ENCODE assay signal across 19 mouse cellular contexts in the genomic region with DNA sequence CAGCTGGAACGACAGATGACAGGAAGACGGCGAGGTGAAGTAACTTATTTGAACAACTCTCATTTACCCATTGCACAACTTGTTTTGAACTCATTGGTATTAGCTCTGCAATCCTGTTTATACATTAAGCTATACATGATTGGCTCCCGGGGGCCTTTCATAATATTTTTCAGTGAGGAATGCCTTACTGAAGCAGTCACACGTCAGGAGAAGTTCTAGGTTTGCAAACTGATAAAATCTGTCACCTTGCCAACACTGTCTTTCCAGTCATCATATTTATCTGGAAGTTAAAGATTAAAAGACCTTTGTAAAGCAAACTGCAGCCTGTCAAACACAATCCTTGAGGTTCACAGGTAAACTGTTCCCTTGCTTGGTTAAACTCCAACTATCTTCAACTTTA.
DNase-seq lines count a peak whose midpoint lies in the region; ATAC-seq and TF ChIP-seq lines count a peak whose summit lies in the region.
"Had no signal": no experiment of that assay in that cellular context is flagged by ENCODE, and none has a peak within 500 bp of the region (broad histone marks: within the 10 kb centered on the region; RNA-seq: fewer than 3 reads in every experiment).

No protein-coding gene starts in this region.

- no peak overlapping the region for H3K4me3 ChIP-seq in kidney, postnatal 0 days (replicated peaks; ENCODE audit: low read depth, low read length)
- H3K4me3 ChIP-seq in intestine, embryonic 16.5 days (ENCODE audit: low read length) = no peak overlapping the region
- H3K4me3 ChIP-seq in liver, embryonic 14.5 days (ENCODE audit: insufficient read depth in 1 of 2, low read depth in 2 of 2, low read length in 2 of 2) = no peak overlapping the region
- H3K4me3 ChIP-seq: forebrain, embryonic 13.5 days; gastrocnemius, adult 2 months; heart, embryonic 15.5 days; hindbrain, embryonic 13.5 days; limb, embryonic 13.5 days; midbrain, embryonic 12.5 days had no signal

- ATAC-seq in kidney, postnatal 0 days (replicated peaks; ENCODE audit: low FRiP score, low read depth) = no peak
- peak; percentile 91 for ATAC-seq in intestine, embryonic 16.5 days
- ATAC-seq in liver, embryonic 14.5 days (ENCODE audit: insufficient read depth) = peak; percentile 84
- ATAC-seq: forebrain, embryonic 13.5 days had no signal

- no peaks in the 10 kb centered on the region for H3K27me3 ChIP-seq in kidney, postnatal 0 days (ENCODE audit: insufficient read depth, low read length)
- no peaks in the 10 kb centered on the region for H3K27me3 ChIP-seq in intestine, embryonic 16.5 days (replicated peaks; ENCODE audit: control insufficient read depth, insufficient read depth, low read length)
- H3K27me3 ChIP-seq in liver, embryonic 14.5 days (ENCODE audit: control insufficient read depth, insufficient read depth, low read length) = no peaks in the 10 kb centered on the region
- H3K27me3 ChIP-seq: forebrain, embryonic 13.5 days; heart, embryonic 15.5 days; hindbrain, embryonic 13.5 days; limb, embryonic 13.5 days; midbrain, embryonic 12.5 days had no signal

- peak; percentile 6 for DNase-seq in kidney, postnatal 0 days (ENCODE audit: low spot score)
- DNase-seq in kidney, postnatal 10 days = no peak
- peak; percentile 21 for DNase-seq in large intestine, adult 2 months (ENCODE audit: low read depth, low spot score)
- DNase-seq in liver, embryonic 14.5 days (ENCODE audit: low read depth in 3 of 3, low spot score in 3 of 3) = peak; percentile 22 to 39 (median 25)
- DNase-seq in urinary bladder, adult 18-20 months (ENCODE audit: low spot score in 2 of 2) = no peak
- no peak for DNase-seq in thymus, adult 18-20 months
- no peak for DNase-seq in adrenal gland, adult 2 months
- DNase-seq: adrenal gland, postnatal 10 days; cerebellum, adult 8-10 months; cerebellum, postnatal 36 days; embryo, embryonic 11 days; gastrocnemius, adult 2 months; heart, postnatal 36 days had no signal

- H3K36me3 ChIP-seq in kidney, postnatal 0 days (ENCODE audit: insufficient read depth, low read length) = no peaks in the 10 kb centered on the region
- H3K36me3 ChIP-seq in intestine, embryonic 16.5 days (ENCODE audit: control insufficient read depth, insufficient read depth, low read length) = no peaks in the 10 kb centered on the region
- H3K36me3 ChIP-seq in liver, embryonic 14.5 days (replicated peaks; ENCODE audit: control insufficient read depth, insufficient read depth, low read depth) = no peaks in the 10 kb centered on the region
- H3K36me3 ChIP-seq: heart, embryonic 15.5 days; hindbrain, embryonic 13.5 days; limb, embryonic 13.5 days; midbrain, embryonic 12.5 days had no signal

- H3K9me3 ChIP-seq in kidney, postnatal 0 days (replicated peaks; ENCODE audit: low read length) = no peaks in the 10 kb centered on the region
- no peaks in the 10 kb centered on the region for H3K9me3 ChIP-seq in intestine, embryonic 16.5 days (ENCODE audit: control insufficient read depth, low read length)
- no peaks in the 10 kb centered on the region for H3K9me3 ChIP-seq in liver, embryonic 14.5 days (ENCODE audit: control insufficient read depth, low read length)
- H3K9me3 ChIP-seq: forebrain, embryonic 13.5 days; heart, embryonic 15.5 days; hindbrain, embryonic 13.5 days; limb, embryonic 13.5 days; midbrain, embryonic 12.5 days had no signal

- H3K27ac ChIP-seq in kidney, postnatal 0 days = no peak overlapping the region
- 0 out of 2 replicates have a peak overlapping the region, but pooled peaks have one; percentile 1 for H3K27ac ChIP-seq in intestine, embryonic 16.5 days (ENCODE audit: low read length)
- H3K27ac ChIP-seq in liver, embryonic 14.5 days = no peak overlapping the region
- H3K27ac ChIP-seq: forebrain, embryonic 13.5 days; gastrocnemius, adult 2 months; heart, embryonic 15.5 days; hindbrain, embryonic 13.5 days; limb, embryonic 13.5 days; midbrain, embryonic 12.5 days had no signal

- no peak overlapping the region for H3K9ac ChIP-seq in kidney, postnatal 0 days (ENCODE audit: low read depth, low read length)
- no peak overlapping the region for H3K9ac ChIP-seq in intestine, embryonic 16.5 days (ENCODE audit: low read depth, low read length)
- H3K9ac ChIP-seq in liver, embryonic 14.5 days (replicated peaks) = no peak overlapping the region
- H3K9ac ChIP-seq: forebrain, embryonic 13.5 days; heart, embryonic 15.5 days; hindbrain, embryonic 13.5 days; limb, embryonic 13.5 days; midbrain, embryonic 12.5 days had no signal

- no peak for TF ChIP-seq CTCF in kidney, postnatal 0 days (IDR thresholded peaks at IDR 0.05; ENCODE audit: low read depth)
- no peak for TF ChIP-seq CTCF in liver, embryonic 14.5 days (IDR thresholded peaks at IDR 0.05; ENCODE audit: low read depth)

- TF ChIP-seq EP300 in liver, embryonic 14.5 days (IDR thresholded peaks at IDR 0.05; ENCODE audit: low read depth) = no peak

- WGBS in kidney, postnatal 0 days = 73% methylated on average over 5 of the region's 5 CpGs
- WGBS in intestine, embryonic 16.5 days = 51% methylated on average over 5 of the region's 5 CpGs
- 23% methylated on average over 5 of the region's 5 CpGs for WGBS in large intestine, adult 2 months
- 50% methylated on average over 5 of the region's 5 CpGs for WGBS in liver, embryonic 14.5 days (ENCODE audit: insufficient replicate concordance)

- no peak overlapping the region for H3K4me2 ChIP-seq in kidney, postnatal 0 days (ENCODE audit: low read length)
- H3K4me2 ChIP-seq in intestine, embryonic 16.5 days (ENCODE audit: low read depth, low read length) = no peak overlapping the region
- H3K4me2 ChIP-seq in liver, embryonic 14.5 days (ENCODE audit: low read depth) = no peak overlapping the region
- H3K4me2 ChIP-seq: forebrain, embryonic 13.5 days; heart, embryonic 15.5 days; hindbrain, embryonic 13.5 days; limb, embryonic 13.5 days; midbrain, embryonic 12.5 days had no signal

- no peaks in the 10 kb centered on the region for H3K4me1 ChIP-seq in kidney, postnatal 0 days (replicated peaks; ENCODE audit: insufficient read depth, low read length)
- no peaks in the 10 kb centered on the region for H3K4me1 ChIP-seq in intestine, embryonic 16.5 days (ENCODE audit: control insufficient read depth, insufficient read depth, low read length)
- H3K4me1 ChIP-seq in liver, embryonic 14.5 days (replicated peaks; ENCODE audit: control insufficient read depth in 2 of 2, insufficient read depth in 2 of 2, low read length in 1 of 2) = peaks cover 0 to 2% of the 10 kb centered on the region in 2 experiments; a peak in 1 of 4 replicates
- H3K4me1 ChIP-seq: forebrain, embryonic 13.5 days; heart, embryonic 15.5 days; hindbrain, embryonic 13.5 days; limb, embryonic 13.5 days; midbrain, embryonic 12.5 days had no signal

Comparison
In these comparisons a context has a peak if more than half of its experiments do, and no peak if none do; other contexts are left out.
1. DNase-seq: peak in kidney, postnatal 0 days (single experiment), large intestine, adult 2 months (single experiment) and liver, embryonic 14.5 days (3 of 3); none in kidney, postnatal 10 days (single experiment), urinary bladder, adult 18-20 months (0 of 2), thymus, adult 18-20 months (0 of 2) and adrenal gland, adult 2 months (single experiment).